Mouse (Mus musculus) testis, adult 2 months (tissue): ENCODE measurements around the gene Cd300ld5.

Source experiments
- CTCF ChIP-seq: fragments of 200-500 bp; IDR thresholded peaks from 2 replicates; pipeline ENCODE4 v1.5.1; 2012; ENCODE audit warnings: low read depth, mild to moderate bottlenecking, inconsistent platforms, low read length, moderate library complexity; ENCODE audit not compliant: control insufficient read depth, insufficient read depth, insufficient replicate concordance
- POLR2A ChIP-seq: fragments of 200-500 bp; IDR thresholded peaks from 2 replicates; pipeline ENCODE4 v1.6.1; 2012; ENCODE audit warnings: low read depth, mild to moderate bottlenecking, inconsistent platforms, low read length, moderate library complexity; ENCODE audit not compliant: control insufficient read depth

GRCm38 (mm10) chr11:115062077-115062476 is 24.5 kb upstream of the Cd300ld5 start, which contains the start of gene Cd300e:
- no peak for TF ChIP-seq CTCF
- no peak for TF ChIP-seq POLR2A
